Mouse (Mus musculus): ENCODE results near the gene Naga.

Gene Naga

DNA sequence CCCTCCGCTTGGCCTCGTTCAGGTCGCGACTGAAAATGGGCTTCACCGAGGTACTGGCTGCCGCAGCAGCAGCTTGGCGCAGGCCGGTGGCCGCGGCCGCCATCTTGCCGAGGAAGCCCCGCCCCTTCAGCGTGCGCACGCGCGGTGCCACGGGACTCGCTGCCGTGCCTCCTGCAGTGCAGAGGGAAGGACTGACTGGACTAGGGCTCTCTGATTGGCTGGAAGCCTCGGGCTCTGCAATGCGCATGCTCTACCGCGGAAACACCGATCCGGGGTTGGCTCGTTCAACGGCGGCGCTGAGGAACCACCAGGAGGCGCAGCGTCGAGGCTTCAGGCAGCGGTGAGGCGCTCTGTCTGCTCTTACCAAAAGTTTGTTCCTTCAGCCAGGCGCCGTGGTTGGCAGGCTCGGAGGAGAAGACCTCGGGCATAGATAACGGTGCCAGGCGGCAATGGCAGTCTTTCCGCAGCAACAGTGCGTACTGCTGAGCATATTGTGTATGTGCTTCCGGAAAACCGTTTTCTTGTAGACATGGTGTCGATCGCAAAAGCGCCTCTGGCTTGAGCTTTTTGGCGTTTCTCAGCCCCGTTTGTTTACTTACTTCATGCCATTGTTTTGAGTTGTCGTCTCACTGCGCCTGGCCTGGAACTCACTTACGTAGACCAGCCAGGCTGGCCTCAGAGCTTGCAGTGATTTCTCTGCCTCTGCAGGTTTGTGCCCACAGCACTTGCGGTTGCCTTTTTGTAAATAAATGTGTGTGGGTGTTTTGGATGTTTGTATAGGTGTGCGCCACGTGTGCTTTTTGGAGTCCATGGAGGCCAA lies 15.6 kb upstream of the Naga start, which contains the start of gene Ndufa6:
Ndufa6 (minus strand) TSS at position 197 of the 820 bp plus-strand sequence.
- peak; percentile 94 for DNase-seq (ENCODE audit: low read depth)

DNA sequence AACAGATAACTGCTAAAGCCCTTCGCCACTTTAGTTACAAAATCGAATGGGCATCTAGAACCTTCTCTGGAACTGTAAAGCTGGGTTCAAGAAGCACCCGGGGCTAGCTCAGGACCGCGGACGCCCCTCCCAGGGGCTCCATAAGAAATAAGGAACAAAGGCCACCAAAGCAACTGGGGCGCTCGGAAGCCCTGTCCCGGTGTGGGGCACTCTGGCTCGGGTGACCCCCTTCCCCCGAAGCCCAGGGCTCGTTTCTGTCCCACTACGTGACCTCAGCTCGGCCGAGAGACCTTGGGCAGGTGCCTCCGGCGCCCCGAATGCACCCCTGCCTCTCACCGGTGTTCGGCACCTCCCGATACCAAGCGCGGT lies 15.0 kb upstream of the Naga start:
- DNase-seq (ENCODE audit: low read depth), result no peak

DNA sequence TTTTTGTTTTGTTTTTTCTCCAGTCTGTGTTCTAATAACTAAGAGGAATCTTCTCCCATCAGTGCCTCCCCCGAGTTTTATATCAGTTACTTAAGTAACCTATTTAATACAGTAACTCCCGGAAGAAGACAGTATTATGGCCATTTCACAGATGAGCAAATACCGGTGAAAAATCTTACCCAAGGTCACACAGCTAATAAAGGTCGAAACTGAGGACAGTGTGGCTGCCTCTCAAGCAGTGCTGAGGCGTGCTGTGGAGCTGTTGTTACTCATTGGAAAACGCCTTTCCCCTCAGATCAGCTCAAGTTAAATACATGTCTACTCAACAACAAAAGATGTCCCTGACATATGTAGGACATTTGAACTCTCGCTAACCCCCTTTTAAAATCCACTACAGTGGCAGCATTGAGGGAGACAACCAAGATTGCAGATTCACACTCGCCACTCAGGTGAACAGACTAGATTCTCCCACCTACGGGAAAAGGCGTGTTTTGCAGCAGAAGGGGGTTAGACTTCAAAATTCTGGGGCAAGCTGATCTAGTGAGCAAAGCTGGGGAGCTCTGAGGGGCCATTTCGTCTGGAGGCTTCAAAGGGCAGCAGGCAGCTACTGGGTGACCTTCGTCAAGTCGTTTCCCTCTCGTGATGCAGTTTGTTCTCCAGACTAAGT lies 14.5 kb upstream of the Naga start:
- no peak for DNase-seq (ENCODE audit: low read depth)

DNA sequence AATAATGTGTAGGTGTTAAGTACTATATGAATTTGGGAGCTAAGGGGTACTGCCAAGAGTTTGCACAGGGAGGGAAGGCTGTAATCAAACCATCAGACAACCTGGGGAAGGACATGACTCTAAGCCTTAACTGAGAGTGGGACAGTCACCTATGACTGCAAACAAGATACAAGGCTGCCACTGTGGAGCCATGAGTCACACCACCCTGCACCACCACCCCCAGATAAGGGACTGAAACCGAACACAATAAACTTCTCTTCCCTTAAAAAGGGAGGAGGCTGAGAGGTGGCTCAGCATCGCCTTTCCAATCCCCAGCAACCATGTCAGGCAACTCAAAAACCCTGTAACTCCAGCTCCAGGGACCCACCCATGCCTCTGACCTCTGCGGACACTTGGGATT lies 12.8 kb upstream of the Naga start:
- DNase-seq (ENCODE audit: low read depth), result no peak

DNA sequence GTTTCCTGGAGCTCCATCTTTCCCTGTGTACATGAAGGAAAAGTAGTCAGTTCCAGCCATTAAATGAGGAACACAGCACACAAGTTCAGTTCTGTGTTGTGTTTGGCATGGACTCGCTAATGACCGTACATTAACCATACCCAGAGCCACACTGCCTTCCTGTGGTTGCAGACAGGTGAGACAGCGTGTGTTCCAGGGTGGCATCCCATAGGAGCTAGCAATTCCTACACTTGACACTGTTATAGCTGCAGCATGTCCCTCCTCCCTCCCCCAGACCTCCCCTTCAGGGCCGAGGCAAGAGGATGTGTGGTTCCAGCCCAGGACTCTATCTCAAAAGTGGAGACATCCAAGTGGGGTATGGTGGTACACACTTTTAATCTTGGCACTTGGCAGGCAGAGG lies 11.6 kb upstream of the Naga start:
- DNase-seq (ENCODE audit: low read depth), result no peak

DNA sequence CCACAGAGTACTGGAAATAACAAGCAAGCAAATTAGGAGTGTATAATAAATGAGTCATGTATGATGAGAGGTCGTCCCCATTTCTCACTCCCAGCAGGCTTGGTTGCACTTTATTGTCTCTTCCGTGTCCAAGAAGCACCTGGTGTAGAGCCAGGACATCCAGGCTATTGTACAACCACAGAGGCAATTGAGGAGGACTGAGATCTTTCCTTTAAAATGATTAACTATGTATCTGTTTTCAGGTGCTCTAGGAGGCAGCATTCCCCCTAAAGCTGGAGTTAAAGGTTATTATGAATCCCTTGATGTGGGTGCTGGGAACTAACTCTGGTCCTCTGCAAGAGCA lies 10.2 kb upstream of the Naga start:
- DNase-seq (ENCODE audit: low read depth), result no peak

DNA sequence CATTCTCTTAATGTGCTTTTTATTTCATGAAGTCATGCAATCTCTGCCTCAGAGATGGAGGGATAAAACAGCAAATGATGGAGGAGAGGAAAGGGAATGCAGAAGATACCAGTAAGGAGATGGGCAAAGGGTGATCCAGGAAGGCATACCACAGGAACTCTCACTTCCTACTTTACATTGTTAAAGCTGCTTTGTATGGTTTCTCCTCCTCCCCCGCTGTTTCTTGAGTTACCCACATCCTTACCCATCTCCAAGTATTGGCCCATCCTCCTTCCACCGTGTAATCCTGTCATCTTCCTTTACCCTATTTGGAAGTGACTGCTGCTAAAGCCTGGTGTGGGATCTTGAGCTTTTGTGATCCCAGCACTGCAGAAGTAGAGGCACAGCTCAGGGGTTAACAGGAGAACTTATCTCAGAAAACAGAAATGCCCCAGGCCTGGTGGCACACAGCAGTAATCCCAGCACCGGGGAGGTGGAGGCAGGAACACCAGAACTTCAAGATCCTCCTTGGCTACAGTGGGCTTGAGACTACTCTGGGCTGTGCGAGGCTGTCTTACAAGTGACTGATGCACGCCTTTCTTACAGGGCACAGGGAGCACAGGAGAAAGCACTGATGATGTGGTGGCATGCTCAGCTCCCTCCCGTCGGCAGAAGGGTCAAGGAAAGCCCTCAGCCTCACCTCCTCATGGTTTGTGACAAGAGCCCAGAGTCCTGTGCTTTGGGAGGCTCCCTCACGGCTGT lies 9.7 kb upstream of the Naga start:
- DNase-seq (ENCODE audit: low read depth), result no peak

DNA sequence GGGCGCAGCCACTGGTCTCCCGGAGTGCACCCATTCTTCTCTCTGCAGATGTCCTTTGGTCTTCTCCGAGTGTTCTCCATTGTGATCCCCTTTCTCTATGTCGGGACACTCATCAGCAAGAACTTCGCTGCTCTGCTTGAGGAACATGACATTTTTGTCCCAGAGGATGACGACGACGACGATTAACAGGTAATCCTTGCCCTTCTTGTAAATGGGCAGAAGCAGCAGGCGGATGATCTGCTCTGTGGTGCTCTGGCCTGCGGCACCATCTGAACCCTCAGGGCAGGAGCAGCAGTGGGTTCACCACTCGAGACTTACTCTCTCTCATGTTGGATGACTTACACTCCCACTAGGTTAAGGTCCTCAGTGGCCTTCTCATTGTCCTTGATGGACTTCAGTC lies 9.1 kb upstream of the Naga start:
- no peak for DNase-seq (ENCODE audit: low read depth)

DNA sequence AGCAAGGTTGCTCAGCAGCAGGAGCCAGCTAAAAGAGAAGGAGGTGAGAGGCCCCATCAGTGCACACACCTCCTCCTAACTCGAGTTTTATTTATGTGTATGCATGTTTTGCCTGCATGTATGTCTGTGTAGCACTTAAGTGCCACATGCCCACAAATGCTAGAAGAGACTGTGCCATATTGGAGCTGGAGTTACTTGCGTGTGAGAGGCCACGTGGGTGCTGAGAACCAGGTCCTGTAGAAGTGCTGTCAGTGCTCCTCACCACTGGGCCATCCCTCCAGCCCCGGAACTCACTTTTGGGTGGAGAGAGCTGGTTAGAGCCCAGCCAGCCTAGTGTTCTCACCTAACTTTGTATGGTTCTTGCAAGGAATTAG lies 8.6 kb upstream of the Naga start:
- no peak for DNase-seq (ENCODE audit: low read depth)

DNA sequence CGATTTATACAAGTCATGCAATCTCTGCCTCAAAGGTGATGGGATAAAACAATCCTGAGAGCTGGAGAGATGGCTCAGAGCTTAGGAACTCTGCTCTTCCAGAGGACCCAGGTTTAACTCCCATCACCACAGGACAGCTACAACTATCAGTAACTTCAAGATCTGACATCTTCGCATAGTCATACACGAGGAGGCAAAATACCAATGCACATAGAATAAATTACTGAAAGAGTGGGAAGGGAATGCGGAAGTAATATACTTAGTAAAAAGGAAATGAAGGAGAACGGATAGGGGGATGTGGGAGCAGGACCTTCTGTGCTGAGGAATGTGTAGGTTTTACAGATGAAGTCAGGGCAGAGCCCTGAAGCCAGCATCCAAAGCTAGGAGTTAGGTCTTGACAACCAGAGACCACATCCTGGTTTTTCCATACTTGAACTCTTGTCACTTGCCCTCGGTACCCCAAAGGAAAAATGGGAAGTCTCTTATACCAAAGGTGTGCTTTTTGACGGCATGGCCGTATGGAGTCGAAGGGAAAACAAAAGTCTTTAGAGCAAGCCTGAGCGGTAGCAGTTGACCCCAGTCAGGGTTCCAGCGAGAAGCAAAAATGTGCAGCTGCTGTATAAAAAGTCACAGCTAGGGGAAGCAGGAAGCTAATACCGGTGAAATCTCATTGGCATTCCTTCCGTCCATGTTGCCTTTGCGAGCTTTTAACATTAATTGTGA lies 8.0 kb upstream of the Naga start:
- no peak for DNase-seq (ENCODE audit: low read depth)

DNA sequence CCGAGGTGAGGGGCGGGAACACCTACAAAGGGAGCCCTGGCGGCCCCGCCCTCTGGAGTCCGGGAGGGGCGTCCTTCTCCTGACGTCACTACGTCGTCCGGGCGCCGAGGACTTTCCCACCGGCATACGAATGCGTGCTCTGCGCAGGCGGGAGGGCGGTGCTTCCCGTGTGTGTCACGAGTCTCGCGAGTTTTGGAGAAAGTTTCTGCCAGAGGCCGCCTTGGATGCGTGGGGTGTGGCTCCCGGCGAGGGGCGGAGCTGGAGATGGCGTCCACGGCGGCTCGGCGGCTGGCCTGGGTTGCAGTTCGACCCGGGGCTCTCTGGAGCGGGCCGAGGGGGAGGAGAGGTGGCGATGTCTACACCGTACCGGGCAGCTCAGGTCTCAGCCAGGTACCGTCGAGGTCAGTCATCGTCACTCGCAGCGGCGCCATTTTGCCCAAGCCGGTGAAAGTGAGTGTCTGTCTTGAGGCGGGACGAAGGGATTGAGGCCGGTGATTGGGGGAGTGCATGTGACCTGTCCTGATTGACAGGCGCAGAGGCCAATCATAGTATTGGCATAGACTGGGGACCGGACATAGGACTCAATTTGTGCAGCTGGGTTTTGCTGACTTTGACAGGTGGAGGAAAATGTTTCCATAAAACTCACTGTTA lies 7.2 kb upstream of the Naga start:
- peak; percentile 97 for DNase-seq (ENCODE audit: low read depth)

DNA sequence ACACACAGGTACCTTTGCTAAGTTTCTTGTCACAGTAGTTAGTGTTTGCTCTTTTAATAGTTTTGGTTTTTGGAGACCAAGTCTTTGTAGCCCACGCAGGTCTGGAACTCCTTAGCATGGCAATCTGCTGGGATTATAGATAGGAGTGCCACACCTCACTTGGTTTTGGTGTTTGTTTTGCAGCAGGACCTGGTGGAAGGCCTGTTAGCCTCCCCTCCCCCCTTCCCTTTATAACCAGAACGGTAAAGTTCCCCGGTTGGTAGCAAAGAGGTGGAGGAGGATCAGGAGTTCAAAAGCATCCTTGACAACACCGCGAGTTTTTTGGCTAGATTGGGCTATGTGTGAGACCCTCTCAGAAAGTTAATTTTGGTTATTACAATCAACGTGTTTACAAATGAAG lies 6.2 kb upstream of the Naga start:
- no peak for DNase-seq (ENCODE audit: low read depth)

DNA sequence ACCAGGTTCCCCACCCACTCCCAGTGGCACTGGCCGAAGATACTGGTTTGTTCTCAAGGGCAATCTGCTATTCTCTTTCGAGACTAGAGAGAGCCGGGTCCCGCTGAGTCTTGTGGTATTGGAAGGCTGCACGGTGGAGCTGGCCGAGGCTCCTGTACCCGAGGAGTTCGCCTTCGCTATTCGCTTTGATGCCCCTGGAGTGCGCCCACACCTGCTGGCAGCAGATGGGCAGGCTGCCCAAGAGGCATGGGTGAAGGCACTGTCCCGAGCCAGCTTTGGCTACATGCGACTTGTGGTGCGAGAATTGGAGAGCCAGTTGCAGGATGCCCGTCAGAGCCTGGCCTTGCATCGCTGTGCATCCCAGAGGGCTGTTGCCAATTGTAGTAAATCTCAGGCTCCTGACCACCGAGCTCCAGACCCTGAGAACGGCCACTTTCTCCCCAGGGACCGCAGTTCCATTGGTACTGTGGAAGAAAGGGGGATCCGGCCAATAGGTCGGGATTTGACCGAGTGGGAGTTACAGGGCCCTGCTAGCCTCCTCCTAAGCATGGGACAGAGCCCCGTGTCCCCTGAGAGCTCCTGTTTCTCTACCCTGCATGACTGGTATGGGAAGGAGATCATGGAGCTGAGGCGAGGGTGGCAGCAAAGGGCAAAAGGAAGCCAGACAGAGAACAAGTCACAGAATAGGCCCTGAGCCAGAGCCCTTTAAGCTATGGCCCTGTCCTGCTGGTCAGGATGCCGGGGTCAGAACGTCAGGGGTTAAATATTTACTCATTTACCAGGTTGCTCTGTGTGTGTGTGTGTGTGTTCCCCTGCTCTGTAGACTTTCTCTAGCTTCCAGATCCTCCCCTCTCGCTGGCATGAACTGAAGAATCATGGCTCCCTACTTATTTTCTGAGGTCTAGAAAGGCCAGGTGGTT lies 4.9 kb upstream of the Naga start:
- DNase-seq (ENCODE audit: low read depth), result no peak

DNA sequence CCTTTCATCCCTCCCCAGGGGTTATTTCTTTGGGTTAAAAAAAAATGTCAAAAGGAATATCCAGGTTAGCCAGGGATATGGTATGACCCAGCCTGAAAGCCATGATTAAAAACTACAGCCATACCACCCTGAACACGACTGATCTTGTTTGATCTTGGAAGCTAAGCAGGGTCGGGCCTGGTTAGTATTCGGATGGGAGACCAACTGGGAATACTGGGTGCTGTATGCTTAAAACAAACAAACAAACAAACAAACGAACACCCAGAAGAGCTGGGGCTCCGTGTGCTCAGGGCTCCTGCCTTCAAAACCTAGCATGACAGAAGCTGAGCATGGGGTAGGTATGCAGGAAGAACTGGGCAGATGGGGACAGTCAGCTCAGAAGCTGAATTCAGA lies 3.8 kb upstream of the Naga start:
- DNase-seq (ENCODE audit: low read depth), result no peak

DNA sequence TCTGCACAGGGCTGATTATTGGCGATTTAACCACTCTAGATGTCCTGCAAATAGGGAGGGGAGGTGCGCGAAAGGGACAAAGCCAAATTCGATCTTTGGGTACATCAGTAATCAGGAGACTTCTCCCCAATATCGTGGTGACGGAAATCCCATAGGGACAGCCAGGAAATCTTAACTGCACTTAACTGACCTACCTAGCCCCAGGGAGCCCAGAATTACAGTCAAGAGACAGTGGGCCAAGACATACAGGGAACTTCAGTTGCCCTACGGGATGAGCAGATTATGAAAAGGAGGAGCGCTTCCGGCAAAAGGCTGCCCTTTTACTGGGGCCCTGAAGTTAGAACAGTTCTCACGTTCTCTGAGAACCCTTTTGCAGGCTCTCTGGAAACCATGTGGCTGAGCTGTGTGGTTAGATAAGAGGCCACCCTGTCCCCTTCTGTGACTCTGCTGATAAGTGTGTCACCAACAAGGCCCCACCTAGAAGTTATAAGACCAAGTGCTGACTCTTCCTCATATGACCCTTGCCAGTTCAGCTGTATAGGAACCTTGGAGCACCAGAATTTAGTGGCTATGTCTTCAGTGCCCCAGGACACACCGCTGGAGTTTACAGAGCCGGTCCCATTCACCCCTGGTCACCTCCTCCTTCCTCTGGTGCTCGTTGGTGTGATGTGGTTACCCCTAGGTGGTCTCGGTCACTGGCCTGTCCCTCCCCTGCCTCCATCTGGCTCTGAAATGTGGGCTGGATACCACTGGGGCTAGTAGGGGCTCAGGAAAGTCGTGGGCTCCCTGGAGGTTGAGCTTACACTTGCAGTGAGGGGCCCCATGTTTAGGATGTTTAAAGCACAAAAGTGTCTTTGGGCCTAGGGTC lies 3.2 kb upstream of the Naga start:
- DNase-seq (ENCODE audit: low read depth), result peak; percentile 91

DNA sequence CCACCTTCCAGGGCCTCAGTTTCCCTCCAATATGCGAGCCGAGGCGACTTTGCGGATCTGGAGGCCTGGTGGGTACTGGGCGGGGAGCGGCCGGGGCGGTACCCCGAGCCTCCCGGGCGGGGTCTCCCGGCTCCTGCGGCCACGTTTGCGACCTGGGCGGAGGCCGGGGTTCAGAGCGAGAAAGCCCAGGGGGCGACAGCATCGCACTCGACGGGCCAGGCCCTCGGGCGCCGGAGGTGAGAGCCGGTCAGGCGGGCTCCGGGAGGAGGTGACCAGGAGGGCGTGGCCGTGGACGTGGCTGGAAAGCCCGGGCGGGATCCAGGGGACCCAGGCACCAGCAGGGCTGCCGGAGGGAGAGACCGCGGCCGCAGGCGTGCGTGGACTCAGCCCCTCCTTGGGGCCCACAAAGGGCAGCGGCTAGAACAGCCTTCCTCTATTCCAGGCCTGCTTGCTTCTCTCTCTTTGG lies 2.3 kb upstream of the Naga start:
- no peak for DNase-seq (ENCODE audit: low read depth)

DNA sequence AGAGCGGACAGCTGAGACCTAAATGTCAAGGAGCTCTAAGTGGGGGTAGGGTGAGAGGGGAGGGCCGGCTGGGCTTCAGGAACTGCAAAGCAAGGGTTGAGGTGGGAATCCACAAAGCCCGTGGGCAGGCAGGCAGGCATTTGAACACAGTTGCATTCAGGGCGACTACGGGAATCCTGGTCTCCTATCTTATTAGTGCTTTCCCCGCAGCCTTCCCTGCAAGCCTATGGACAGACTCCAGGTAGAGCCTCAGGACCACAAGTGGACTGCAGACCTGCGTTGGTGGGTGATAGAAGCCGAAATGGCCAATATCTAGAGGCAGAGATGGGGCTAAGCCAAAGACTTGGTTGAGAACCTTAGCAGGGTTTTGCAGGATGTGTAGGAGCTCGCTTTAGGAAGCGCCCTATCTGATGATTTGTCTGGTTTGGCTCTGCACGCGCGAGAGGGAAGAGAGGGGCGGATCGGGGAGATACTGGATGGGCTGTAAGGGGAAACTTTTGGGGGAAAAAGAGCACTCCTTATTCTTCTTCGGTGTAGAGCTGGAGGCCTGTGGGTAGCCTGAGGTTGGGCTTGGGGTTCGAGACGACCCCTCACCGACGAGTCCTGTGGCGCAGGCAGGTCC lies 1.8 kb upstream of the Naga start:
- no peak for DNase-seq (ENCODE audit: low read depth)

DNA sequence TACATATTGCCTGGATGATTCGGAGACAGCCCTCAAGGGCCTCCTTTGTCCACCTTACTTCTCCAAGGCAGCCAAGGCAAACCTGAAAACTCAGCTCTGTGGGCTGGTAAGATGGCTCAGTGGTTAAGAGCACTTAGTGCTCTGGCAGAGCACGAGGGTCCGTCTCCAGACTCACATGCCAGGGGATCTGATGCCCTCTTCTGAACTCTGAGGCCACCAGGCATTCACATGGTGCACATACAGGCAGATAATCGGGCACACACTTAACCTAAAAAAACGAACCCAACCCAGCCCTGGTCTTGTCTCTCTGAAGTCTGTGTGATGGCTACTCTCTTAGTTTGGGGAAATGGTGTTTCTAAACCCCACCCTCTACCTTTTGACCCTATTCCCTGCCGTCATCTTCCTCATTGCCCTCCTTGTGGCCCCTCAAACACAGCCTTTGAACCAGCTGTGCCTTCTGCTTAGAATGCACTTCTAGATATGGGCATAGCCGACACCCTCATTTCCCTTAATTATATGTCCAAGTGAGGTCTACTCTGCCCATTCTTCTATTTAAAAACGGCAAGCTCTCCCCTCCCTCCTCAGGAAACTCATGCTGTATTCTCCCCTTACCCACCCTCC lies 1.0 kb upstream of the Naga start:
- DNase-seq (ENCODE audit: low read depth), result no peak

DNA sequence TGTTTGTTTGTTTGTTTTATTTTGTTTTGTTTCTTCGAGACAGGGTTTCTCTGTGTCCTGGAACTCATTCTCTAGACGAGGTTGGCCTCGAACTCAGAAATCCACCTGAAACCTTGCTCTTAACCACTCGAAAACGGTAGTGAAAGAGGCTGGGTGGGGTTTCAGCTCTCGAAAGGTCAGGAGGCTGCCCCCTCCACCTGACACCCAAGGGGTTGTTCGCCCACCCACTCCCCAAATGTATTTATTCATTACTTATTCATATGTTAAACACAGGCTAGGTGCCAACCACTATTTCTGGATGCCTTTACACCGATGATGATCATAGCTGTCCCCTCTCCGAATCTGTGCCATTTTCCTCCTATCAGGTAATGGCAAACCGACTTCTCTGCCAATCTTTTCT lies 425 bp upstream of the Naga start:
- no peak for DNase-seq (ENCODE audit: low read depth)

All from c-Kit-positive CD71-positive TER-119-negative erythroid progenitor cells, embryonic 14.5 days (primary cell).